Mouse (Mus musculus) intestine, embryonic 14.5 days (tissue): Measurements from ENCODE around the gene Lonp2. TPM values are rescaled to one million over a fixed set of nuclear protein-coding genes. Genes with fewer than 3 reads are reported as not detected.

Source experiments
- ATAC-seq: fragments of 200-750 bp; cut with Nextera tagmentation; replicated peaks from 2 replicates; pipeline ENCODE4 v1.8.0; 2017; ENCODE audit warnings: low read depth, moderate number of reproducible peaks, moderate TSS enrichment, moderate library complexity; ENCODE audit not compliant: low FRiP score, low TSS enrichment
- DNase-seq: peaks from one replicate; pipeline ENCODE4 v3.0.0-alpha.2; 2018; ENCODE audit warnings: low spot score
- H3K27ac ChIP-seq: fragments of 300-500 bp; sonication (generic); 2 replicates; pipeline ENCODE4 v1.5.1; 2014; ENCODE audit warnings: low read depth, mild to moderate bottlenecking, control low read depth
- H3K27me3 ChIP-seq: fragments of 300-500 bp; sonication (generic); replicated peaks from 2 replicates; pipeline ENCODE4 v1.6.1; 2014; ENCODE audit warnings: low read length, control low read depth; ENCODE audit not compliant: control insufficient read depth, insufficient read depth
- H3K36me3 ChIP-seq: fragments of 300-500 bp; sonication (generic); 2 replicates; pipeline ENCODE4 v1.6.1; 2014; ENCODE audit warnings: low read length, control low read depth; ENCODE audit not compliant: control insufficient read depth, insufficient read depth
- H3K4me1 ChIP-seq: fragments of 300-500 bp; sonication (generic); replicated peaks from 2 replicates; pipeline ENCODE4 v1.6.1; 2014; ENCODE audit warnings: low read length, control low read depth, mixed read lengths; ENCODE audit not compliant: control insufficient read depth, insufficient read depth
- H3K4me2 ChIP-seq: fragments of 300-500 bp; sonication (generic); 2 replicates; pipeline ENCODE4 v1.6.1; 2014; ENCODE audit warnings: low read length
- H3K4me3 ChIP-seq: fragments of 300-500 bp; sonication (generic); 2 replicates; pipeline ENCODE4 v1.5.1; 2014; ENCODE audit warnings: low read depth, low read length, control low read depth, mixed read lengths
- H3K9ac ChIP-seq: fragments of 300-500 bp; sonication (generic); 2 replicates; pipeline ENCODE4 v1.6.1; 2014; ENCODE audit warnings: mild to moderate bottlenecking, low read length
- H3K9me3 ChIP-seq: fragments of 300-500 bp; sonication (generic); 2 replicates; pipeline ENCODE4 v1.6.1; 2016; ENCODE audit warnings: low read length, control low read depth; ENCODE audit not compliant: control insufficient read depth
- WGBS: fragments of 180-500 bp; shearing (Covaris S2); extraction: QIAGEN DNeasy Blood & Tissue Kit; methylation state at CpG from one replicate; pipeline ENCODE4 v1.1.7; 2014; 5-methylcytosine and 5-hydroxymethylcytosine counted together
- polyA plus RNA-seq: library from polyadenylated mRNA; unstranded; fragments of >200 nt; fragmentation: Nextera tagmentation; extraction: Ambion mirVana; gene quantifications from 2 replicates; pipeline ENCODE4 v1.2.1, GENCODE M21; 2014

Gene Lonp2
- polyA plus RNA-seq, 1 experiment from 2014 or later: 47.2 TPM

DNA sequence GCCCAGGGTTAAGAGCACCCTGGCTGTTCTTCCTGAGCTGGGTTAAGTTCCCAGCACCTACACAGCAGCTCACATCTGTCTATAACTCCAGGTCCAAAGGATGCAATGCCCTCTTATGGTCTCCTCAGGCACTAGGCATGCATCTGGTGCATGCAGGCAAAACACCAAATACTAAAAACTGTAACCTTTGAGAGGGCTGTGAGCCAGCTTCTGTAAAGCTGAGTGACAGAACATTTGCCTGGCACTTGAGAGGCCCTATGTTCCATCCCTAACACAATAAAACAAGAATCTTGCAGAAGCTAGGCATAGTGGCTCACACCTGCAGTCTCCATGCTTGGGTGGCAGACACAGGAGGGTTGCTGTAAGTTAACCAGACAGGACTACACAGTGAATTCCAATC is 117.8 kb downstream of the Lonp2 start:
- H3K9ac ChIP-seq: no peak overlapping the region
- no peaks in the 10 kb centered on the region for H3K27me3 ChIP-seq
- H3K27ac ChIP-seq: no peak overlapping the region
- peaks cover 14% of the 10 kb centered on the region for H3K4me1 ChIP-seq
- H3K4me3 ChIP-seq: no peak overlapping the region
- H3K4me2 ChIP-seq: no peak overlapping the region
- no peaks in the 10 kb centered on the region for H3K9me3 ChIP-seq
- ATAC-seq: no peak
- DNase-seq: no peak
- no peaks in the 10 kb centered on the region for H3K36me3 ChIP-seq

DNA sequence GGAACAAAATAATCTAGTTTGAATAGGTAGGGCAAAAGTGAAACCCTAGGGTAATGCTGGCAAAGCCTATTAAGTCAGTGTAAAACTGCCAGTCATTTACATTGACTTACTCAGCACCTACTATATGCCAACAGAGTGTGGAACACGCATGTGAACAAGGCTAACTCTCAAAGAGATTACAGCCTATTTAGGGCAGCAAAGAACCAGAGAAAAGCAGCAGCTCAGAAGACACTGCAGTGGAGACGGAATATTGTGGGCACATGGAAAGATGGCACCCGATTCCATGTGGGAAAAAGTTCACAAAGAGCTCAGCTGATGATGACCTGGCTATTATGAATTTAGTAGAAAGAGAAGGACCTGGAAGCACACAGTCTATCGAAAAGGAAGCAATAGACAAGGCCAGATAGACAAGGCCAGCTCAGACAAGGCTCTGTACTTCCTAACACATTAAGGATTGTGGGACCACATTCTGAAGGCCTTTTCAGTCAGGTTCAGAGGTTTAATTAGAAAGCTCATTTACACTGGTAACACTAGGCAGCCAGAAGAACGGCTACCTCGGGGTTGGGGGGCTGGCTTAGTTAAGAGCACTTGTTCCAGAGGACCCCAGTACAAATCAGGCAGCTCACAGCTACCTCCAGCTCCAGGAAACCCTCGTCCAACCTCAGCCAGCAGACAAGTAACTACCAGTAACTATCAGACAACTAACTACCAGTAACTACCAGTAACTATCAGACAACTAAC is 118.9 kb downstream of the Lonp2 start:
- Histone ChIP-seq H3K27ac (no peak overlapping the region), H3K9ac (no peak overlapping the region), H3K36me3 (no peaks in the 10 kb centered on the region), H3K9me3 (no peaks in the 10 kb centered on the region), H3K27me3 (no peaks in the 10 kb centered on the region), H3K4me1 (peaks cover 18% of the 10 kb centered on the region), H3K4me3 (no peak overlapping the region), H3K4me2 (no peak overlapping the region)
- ATAC-seq: no peak
- WGBS: 84% methylated on average over 7 of the region's 7 CpGs
- DNase-seq: no peak

DNA sequence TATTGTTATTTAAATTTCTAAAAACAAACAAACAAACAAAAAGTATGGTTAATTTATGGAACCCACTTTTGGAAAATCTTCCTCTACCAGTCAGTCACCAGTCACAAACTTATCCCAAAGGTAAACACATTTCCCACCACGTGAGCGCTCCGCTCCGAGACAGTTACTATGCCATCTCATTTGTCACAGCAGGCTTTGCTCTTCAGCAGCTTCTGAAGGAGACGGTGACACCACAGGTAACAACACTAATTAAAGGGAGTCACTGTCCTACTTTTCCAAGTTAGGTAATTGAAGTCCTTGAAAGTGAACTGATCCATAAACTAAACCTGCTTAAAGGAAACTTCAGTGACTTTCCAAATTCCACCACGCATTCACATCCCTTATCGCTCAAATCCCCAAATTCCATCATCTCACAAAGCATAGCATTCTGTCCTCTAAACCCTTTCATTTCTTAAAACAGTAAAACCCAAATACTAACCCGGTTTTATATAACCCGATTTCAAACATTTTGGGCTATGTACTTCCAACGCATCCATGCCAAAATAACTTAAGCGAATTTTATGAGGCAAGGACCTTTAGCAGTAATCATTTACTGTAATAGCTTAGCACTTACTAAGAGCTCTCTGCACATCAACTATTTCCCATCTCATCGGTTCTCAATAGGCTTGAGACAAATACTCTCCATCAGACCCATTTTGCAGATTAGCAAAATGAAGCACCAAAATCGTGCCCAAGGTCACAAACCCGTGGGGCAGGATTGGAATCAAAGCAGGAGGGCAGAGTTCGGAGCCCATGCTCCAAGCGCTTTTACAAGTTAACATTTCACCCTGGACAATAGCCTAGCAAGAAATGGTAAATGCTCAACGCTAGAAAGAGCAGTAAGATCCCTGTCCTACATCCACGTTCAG is 120.7 kb downstream of the Lonp2 start:
- Histone ChIP-seq H3K27me3 (no peaks in the 10 kb centered on the region), H3K9ac (peak overlapping the region; percentile 98), H3K9me3 (no peaks in the 10 kb centered on the region), H3K4me3 (peak overlapping the region; percentile 68), H3K27ac (peak overlapping the region; percentile 97; the same call in 1 of the 2 replicates), H3K36me3 (no peaks in the 10 kb centered on the region), H3K4me1 (peaks cover 13% of the 10 kb centered on the region), H3K4me2 (peak overlapping the region; percentile 59)
- DNase-seq (no peak), ATAC-seq (no peak)
- WGBS: 5% methylated on average over 18 of the region's 18 CpGs

DNA sequence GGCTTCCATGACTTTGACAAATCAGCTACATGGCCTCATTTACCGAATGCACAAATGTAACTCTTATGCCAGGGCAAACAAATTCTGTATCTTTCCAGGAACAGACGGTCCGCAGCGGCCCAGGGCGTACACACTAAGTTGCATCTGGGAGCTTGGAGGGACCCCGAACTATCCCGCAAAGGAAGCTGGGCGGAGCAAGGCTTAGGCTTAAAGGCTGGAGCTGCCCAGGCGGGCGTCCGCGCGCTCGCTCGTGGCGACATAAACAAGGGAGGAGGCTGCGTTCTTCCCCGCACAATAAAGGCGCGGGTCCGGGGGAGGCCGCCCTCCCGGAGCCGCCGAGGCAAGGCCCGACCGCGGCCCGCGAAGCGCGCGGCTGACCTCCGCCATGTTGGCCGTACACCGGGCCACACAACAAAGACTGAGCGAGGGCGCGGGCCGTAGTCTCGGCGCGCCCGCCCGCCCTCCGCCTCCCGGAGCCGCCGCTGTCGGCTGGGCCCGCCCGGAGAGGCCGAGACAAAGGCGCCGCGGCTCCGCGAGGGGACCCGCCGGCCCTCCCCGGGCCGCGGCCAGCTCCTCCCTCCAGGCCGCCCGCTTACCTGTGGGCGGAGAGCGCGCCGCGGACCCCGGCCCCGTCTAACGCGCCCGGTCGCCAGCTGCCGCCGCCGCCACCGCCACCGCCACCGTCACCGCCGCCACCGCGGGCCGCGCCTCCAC is 121.5 kb downstream of the Lonp2 start, which contains the start of the genes Gm10638 and Siah1a:
Gene Gm10638 (plus strand): TSS at position 479 of the 714 bp plus-strand sequence.
Gene Siah1a (minus strand): TSS at position 714 of the 714 bp plus-strand sequence.
- ATAC-seq (peak; percentile 79), DNase-seq (peak; percentile 90)
- Histone ChIP-seq H3K9me3 (no peaks in the 10 kb centered on the region), H3K9ac (peak within 1 kb of the TSS; percentile 98), H3K27me3 (no peaks in the 10 kb centered on the region), H3K36me3 (no peaks in the 10 kb centered on the region), H3K27ac (peak within 1 kb of the TSS; percentile 97), H3K4me3 (peak within 1 kb of the TSS; percentile 68), H3K4me2 (peak within 1 kb of the TSS; percentile 81), H3K4me1 (peaks cover 13% of the 10 kb centered on the region)
- WGBS: 0% methylated on average over 54 of the region's 88 CpGs

DNA sequence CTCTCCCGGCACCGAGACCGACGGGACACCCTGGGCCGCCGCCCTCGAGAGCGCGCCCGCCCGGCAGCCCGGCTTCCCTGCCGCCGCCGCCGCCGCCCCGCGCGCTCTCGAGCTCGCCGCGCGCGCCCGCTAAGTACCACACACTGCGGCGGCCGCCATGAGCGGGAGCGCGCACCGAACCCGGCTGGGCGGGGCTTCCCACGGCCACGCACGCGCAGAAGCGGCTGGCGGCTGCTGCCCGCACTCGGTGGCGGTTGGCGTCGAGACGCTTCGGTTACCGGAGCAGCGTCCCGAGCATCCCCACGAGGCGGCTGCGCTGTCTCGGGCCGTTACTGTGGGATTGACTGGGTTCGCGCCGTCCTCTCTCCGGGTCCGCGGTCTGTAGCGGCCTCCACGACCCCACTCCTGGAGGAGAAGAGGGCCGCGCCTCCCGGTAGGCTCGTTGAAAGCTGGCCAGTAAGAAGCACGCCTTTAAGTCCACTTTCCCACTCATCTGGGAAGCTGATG is 122.1 kb downstream of the Lonp2 start:
- peak overlapping the region; percentile 68 for H3K4me3 ChIP-seq
- H3K9ac ChIP-seq: peak overlapping the region; percentile 98
- H3K9me3 ChIP-seq: no peaks in the 10 kb centered on the region
- no peaks in the 10 kb centered on the region for H3K27me3 ChIP-seq
- peak; percentile 91 for ATAC-seq
- under 1% methylated on average over 41 of the region's 70 CpGs for WGBS
- H3K36me3 ChIP-seq: no peaks in the 10 kb centered on the region
- H3K27ac ChIP-seq: peak overlapping the region; percentile 97
- peaks cover 13% of the 10 kb centered on the region for H3K4me1 ChIP-seq
- peak overlapping the region; percentile 81 for H3K4me2 ChIP-seq
- peak; percentile 97 for DNase-seq

DNA sequence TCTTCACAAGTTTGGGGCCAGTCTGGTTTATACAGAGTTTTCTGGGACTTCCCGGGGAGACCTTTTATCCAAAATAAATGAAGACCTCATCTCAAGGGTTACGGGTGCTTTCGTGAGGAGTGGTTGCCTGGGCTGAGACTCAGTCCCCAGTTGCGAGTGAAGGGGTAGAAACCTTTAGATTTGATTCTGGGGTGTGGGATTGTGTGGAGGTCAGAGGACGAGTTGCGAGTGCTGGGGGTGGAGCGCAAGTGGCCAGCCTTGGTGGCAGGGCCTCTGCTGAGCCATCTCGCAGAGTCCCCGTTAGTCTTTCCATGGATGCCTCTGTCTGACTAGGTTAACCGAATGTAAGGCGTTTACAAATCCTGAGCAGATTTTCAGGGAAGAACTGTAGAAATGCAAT is 122.7 kb downstream of the Lonp2 start:
- ATAC-seq: peak; percentile 33; the same call in 1 of the 2 replicates
- no peak for DNase-seq
- no peaks in the 10 kb centered on the region for H3K9me3 ChIP-seq
- H3K27me3 ChIP-seq: no peaks in the 10 kb centered on the region
- peak overlapping the region; percentile 98 for H3K9ac ChIP-seq
- H3K4me3 ChIP-seq: peak overlapping the region; percentile 68
- 3% methylated on average over 11 of the region's 11 CpGs for WGBS
- H3K4me2 ChIP-seq: peak overlapping the region; percentile 81
- peak overlapping the region; percentile 97; the same call in 1 of the 2 replicates for H3K27ac ChIP-seq
- H3K4me1 ChIP-seq: peaks cover 13% of the 10 kb centered on the region
- no peaks in the 10 kb centered on the region for H3K36me3 ChIP-seq

DNA sequence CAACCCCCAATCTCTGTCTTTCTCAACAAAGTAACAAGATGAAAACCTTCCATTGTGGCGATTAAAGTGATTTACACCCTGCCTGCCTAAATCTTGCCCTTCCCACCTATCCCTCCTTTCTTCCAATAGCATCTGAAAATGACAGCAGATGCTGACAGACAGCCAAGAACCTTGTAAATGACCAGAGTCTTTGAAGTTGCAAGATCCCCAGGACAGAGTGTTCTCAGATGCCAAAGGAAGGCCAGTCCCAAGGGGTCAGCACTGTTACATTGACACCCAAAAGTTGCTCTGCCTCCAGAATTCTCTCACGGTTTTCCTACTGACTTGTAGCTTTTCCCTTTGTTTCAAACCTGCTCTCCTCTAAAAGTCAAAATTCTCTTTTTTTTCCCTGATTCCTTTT is 126.0 kb downstream of the Lonp2 start:
- ATAC-seq: no peak
- Histone ChIP-seq H3K4me1 (peaks cover 7% of the 10 kb centered on the region), H3K4me3 (no peak overlapping the region), H3K9me3 (no peaks in the 10 kb centered on the region), H3K4me2 (no peak overlapping the region), H3K27me3 (no peaks in the 10 kb centered on the region), H3K9ac (no peak overlapping the region), H3K27ac (no peak overlapping the region), H3K36me3 (no peaks in the 10 kb centered on the region)
- 44% methylated on average over 2 of the region's 2 CpGs for WGBS
- no peak for DNase-seq
